Mouse (Mus musculus): ENCODE measurements around the gene Ubr4.

DNA sequence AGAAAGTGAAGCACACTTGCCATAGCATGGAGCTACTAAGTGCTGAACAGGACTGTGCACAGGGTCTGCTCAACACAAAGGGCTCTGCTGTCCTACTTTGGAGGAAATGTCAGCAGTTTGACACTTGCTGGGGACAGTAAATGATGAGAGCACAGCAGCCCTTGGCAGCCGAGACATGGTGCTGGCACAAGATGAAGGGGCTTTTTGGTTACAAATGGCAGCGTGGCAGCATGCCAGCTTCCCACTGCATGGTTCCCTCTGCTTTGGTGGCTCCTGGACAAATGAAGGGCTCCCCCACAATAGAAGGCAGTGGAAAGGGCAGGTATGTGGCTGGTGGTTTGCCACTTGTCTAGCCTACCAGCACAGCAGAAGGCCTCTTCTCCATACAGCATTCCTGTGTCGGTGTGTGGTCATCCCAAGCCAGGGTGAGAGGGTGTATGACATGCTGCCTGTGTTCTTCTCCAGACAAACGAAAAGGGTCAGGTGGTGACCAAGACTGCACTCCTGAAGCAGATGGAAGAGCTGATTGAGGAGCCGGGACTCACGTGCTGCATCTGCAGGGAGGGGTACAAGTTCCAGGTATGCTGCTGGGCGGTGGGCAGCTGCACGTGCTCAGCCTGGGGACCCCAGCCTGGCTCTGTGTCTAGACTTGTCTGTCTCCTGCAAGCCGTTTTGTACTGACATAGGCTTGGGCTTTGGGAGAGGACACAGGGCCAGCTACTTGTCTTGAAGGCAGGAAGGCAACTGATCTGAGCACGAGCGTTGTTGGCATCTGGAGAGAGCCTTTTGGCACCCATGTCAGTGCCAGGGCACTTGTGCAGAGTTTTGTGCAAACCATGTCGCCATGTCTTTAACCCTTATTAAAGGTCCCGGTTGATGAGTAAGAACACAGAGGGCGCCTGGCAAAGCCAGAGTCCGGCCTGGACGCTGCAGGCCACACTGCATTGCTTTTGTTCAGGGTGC, 124.5 kb downstream of the Ubr4 start:
- TF ChIP-seq POLR2A (IDR thresholded peaks at IDR 0.05; ENCODE audit: insufficient read length, low read depth) (no peak), TCF3 (IDR thresholded peaks at IDR 0.05; ENCODE audit: insufficient read length, low read depth) (no peak)
